Mouse (Mus musculus) inflammation-experienced regulatory T-cells, adult 6 months (primary cell): ENCODE measurements around the gene Vat1l. TPM values are rescaled to one million over a fixed set of nuclear protein-coding genes. Genes with fewer than 3 reads are reported as not detected.

Source experiments
- ATAC-seq: one replicate; pipeline ENCODE4 v1.8.0; 2017
- polyA plus RNA-seq, 3 experiments: library from polyadenylated mRNA; unstranded; fragments of 100-300 nt; shearing (Covaris generic); gene quantifications; one replicate each; pipeline ENCODE4 v1.2.1; 2017

Vat1l gene
- under 1 TPM in 2 of 3 experiments, not detected in 1; 0.55 to 0.62 TPM for polyA plus RNA-seq

DNA sequence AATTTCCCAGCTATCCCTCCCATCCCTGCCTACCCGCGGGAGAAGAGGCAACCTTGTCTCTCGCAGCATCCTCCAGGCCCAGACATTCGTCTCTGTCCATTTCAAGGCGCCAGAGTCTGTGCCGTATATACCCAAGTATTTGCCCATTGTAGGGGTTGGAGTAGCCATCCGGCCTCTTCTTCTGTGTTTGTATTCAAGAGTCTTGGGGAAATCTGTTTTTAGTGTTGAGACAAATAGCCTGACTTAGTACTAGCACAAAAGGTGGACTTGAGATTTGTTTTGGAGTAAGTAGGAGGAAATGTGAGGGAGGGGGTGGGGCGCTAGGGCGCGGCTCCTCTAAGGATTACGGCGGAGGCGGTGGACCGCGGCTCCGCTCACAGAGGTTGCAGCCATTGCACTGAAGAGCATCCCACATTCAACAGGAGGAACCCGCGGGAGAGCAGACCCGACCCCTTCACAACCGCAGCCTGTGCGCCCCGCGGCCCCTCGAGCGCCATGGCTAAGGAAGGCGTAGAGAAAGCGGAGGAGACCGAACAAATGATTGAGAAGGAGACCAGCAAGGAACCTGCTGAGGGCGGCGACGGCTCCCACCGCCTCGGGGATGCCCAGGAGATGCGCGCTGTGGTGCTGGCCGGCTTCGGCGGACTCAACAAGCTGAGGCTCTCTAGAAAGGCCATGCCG, at the start of gene Vat1l:
Gene Vat1l, plus strand, starts transcription at position 392 of the 681 bp plus-strand sequence.
- no peak for ATAC-seq

DNA sequence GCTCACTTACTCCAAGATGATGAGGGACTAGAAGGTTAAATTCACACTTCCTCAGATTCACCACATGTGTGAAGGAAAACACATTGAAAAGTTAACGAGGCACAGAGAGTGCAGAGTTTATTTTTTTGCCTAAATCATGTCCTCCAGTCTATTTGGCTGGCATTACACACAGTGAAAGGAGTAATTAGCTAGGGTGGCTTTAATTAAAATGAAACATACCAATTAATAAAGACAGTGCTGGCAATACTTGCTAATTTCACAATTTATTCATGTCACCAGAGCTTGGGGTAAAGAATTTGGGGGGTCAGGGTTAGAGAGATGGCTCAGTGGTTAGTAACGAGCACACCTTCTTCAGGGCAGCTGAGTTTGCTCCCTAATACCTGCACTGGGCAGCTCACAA, 46.8 kb upstream of the Vat1l start:
- no peak for ATAC-seq

DNA sequence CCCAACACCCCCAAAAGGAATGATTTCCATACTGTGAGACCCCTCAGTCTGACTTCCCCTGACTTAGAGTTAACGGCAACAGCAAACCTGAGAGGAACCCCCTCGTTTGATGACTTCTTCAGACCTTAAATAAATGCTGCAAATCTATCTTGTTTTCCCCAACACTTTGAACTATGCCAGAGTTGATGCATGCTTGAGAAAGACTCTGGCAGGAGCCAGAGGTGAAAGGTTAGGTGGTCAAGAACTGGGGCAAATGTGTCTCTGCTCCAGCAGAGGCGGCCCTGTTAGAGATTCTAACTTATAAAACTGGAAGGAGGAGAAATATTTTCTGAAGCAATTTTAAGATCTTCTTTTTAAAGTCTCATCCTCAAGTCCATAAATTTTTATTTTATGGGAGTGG, 45.7 kb upstream of the Vat1l start:
- ATAC-seq, result no peak

DNA sequence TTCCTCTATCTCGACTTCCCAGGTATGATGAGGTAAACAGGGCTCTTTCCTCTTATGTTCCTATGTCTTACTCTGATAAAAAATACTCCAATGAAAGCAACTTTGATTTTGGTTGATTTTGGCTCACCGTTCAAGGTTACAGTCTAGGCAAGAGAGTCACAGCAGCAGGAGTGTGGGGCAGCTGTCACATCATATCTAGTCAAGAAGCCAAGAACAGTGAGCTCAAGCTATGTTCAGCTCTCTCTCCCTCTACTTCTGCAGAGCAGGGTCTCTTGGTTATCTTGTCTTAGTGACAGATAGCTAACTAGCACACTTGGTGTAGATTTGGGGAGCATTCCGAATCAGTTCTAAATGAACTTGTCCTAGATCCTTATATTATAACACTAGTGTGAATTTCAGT, 41.5 kb upstream of the Vat1l start:
- no peak for ATAC-seq

DNA sequence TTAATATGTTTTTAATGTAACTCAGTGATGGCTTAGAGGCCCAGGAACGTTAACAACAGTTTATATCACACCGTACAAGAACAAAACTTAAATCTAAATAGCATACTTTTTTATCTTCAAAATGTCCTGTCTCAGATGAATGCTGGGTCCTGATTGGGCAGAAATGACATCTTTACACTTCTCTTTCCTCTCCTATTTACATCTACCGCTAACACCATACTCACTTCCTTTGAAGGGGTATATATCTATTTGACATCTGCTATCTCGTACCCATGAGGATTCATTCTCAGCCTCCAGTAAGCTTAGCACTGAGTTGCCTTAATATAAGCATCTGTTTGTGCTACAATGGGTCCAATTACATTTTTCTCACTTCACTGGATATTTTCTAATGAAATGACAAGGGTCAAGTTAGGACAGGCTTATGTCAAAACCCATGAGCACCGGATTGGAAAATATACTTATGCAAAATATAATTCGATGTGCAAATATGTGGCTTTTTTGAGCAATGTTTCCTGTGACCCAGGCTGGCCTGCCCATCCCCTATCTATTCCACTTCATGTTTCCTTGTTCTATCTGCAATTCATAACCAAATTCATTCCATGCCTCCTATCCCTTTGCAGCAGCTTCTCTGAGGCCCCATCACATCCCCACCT, 40.8 kb upstream of the Vat1l start:
- no peak for ATAC-seq

DNA sequence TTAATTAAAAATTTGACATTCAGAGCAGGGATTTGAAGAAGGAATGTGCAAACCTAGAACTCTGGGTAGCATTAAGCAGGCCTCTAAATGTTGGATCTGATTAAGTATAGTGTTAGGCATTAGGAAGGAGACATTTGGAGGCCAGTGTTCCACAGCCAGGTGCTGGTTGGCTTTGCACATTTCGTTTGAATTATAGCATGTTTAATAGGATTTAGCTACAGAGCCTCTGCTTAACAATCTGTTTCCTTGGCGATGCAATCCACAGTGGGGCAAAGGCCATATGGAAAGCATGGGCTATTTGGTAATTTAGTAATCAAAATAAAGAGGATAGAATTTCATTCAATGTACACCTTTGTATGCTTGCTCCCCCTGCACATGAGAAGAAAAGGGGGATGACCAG, 39.7 kb upstream of the Vat1l start:
- ATAC-seq, result no peak

DNA sequence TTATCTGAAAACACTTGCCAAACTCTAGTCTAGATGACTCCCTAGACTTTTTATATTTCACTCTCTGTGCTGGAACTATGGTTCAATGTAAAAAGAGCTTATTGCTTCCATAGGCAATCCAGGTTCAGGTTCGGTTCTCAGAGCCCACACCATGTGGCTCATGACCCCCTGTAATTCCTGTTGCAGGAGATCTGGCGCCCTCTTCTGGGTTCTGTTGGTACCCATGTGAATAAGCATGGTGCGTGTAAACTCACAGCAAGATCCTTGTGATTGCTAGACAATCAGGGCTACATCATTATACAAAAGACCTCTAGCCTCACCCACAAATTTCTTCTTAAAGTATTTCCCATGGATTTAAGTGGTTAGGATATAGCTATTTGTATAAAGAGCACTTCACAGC, 28.7 kb upstream of the Vat1l start:
- ATAC-seq, result no peak

DNA sequence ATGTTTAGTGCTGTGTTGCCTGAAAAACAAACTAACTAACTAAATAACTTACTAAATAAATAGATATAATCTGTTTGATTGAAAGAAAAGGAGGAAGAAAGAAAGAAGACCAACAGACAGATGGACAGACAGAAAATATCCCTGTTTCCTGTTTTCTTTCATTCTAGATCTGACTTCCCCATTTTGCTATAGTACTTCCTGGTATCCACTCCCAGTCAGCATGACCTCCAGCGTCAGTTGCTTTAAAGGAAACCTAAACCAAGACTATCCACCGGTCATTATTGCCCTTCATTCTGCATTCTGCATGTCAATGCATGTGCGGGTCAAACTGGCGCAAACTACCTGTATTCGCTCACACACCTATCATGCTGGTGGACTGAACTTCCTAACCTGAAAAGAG, 12.1 kb upstream of the Vat1l start:
- ATAC-seq, result no peak

DNA sequence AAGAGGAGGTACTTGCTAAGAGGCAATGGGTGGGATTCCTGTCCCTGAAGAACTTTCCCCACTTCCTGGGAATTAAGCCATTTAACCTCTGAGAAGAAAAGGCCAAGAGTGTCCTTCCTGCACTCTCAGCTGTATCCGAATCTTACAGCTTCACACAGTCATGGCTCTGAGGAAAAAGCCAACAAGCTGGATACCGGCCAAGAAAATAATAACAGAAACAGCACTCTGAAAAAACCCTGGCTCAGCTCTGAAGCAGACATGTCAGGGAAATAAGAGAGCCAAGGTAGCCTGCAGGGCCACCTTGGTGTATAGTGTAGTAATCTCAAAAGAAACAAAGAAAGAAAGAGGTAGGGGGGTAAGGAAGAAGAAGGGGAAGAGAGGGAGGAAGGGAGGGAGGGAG, 6.4 kb upstream of the Vat1l start:
- ATAC-seq, result no peak

DNA sequence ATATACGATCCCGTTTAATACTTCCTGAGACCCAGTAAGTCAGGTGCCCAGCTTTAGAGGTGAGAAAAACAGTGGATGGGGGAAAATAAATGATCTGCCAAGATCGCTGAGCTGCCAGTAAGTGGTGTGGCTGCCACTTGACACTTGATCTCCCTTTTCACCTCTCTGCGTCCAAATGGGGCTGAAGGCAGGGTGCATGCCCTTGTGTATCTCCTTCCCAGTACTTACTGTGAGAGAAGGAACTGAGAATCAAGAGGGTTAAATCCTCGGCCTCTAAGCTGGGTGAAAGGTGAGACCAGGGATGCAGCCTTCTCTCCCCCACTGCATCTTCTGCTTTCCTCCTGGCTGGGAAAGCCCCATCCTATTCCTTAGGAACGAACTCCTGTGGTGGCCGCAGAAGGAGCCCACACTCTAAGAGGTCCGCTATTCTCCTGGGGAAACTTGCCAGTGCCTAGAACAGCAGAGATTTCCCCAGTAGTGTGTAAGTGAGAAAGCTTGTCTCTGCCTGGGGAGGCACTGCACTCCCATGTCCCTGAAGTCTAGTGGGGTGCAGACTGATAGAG, 1.1 kb downstream of the Vat1l start:
- no peak for ATAC-seq

DNA sequence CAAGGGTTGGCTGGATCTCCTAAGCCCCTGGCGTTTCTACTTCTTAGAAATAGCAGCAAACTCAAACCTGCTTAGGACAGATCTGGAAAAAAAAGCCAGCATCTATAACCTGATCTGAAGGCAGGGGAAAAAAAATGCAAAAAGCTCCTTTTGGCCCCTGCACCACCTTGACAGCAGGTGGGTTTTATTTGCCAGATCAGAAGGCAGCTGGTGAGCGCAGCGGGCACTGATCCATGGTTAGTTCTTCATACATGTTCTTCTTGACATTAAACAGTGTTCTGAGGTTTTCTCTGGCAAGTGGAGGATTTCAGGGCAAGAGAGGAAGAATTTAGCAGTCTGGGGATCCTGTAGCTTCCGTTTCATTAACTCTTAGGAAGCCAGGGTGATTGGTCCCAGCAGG, 1.6 kb downstream of the Vat1l start:
- ATAC-seq, result no peak

DNA sequence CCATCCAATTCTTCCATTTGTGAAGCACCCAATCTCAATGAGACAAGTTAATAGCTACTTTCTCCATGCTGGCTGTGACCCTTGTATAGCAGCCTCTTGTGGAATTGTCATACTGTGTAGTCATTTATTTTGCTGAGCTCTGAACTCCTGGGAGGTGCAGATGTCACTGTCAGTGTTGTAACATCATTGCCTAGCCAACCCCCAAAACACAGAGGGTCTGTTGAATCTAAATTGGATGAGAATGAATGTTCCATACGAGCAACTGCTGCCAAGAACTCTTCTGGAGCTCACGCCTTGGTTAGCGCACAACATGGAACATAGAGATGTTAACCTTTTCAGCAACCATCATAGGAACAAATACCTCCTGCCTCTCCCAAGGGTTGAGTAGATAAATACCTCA, 15.4 kb downstream of the Vat1l start:
- no peak for ATAC-seq

DNA sequence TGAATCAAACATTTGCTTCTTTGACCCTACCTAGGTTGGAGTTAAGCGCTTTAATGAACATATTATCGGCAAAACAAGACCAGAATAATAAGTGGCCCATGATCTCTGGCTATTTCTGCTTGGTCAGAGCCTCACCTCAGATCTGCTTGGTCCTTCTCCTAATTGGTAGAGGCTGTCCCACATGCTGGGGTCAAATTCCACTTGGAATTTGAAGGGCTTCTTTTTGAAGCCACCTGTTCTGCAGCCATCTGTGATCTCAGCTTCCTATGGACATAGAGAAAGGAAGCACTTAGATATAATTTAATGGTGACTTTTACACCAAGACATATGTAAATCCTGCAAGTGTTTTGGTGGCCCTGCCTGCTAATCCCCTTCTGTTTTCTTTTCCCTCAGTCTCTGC, 16.6 kb downstream of the Vat1l start:
- no peak for ATAC-seq

DNA sequence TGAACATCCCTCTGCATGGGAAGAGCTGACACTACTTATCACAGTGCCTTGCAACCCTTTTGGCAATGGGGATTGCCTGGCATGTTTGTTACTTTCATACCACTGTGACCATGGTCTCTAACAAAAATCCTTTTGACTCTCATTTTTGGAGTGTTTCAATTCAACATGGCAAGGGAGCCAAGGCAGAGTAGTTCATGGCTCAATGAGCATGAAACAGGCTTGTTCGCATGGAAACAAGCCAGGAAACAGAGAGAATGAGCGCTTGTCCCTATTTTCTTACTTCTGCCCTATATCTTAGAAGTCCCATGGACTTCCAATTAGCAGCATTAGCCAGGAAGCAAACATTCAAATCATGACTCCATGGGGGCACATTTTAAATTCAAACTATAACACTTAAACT, 18.6 kb downstream of the Vat1l start:
- no peak for ATAC-seq

DNA sequence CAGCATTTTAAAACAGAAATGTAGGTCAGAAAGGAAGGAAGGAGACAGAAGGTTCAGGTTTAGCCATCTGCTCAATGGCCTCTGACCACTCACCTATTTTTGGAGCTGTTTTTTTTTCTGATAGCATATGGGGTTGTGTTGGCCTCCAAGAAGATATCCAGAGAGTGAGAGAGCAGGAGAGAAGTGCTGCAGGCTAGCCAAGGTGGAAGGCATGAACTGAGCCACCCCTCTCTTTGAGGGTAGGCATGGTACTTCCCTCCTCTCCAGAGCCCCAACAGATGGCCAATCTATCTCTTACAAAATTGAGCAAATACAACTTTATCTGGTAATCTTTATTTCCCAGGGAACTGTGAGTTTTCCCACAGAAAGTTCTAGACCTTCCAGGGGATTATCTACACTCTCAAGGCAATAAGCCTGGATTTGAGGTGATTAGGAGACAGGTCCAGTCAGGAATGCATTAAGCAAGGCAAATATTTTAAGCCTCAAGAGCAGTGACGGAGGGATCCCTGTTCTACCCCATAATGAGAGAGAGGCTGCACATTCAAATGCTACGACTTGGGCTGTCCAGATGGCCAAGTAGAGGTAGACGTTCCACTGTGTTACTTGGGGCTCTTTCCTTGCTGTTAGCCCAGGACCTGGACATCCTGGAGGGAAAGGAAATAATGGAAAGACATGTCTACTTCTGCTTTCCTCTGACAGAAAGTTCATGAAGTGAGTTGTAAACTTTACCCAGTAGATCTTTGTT, 46.1 kb downstream of the Vat1l start:
- ATAC-seq, result no peak

DNA sequence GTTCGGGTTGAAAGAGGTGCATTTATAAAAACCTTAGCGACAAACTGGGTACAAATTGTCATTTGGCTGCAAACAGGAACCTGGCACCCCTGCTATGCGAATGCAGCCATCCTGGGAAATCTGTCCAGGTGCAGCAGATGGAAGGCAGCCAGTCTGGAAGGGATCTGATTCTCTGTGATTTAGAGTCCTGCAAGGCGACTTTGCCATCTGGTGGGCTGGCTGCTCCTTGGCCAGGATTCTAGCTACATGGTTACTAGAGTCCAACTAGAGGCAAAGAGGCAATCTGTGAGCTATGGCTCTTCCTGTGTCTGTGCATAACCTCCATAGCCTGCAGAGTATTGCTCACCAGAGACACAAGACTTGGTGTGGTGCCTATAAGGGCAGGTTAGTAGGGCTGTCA, 53.3 kb downstream of the Vat1l start:
- no peak for ATAC-seq

DNA sequence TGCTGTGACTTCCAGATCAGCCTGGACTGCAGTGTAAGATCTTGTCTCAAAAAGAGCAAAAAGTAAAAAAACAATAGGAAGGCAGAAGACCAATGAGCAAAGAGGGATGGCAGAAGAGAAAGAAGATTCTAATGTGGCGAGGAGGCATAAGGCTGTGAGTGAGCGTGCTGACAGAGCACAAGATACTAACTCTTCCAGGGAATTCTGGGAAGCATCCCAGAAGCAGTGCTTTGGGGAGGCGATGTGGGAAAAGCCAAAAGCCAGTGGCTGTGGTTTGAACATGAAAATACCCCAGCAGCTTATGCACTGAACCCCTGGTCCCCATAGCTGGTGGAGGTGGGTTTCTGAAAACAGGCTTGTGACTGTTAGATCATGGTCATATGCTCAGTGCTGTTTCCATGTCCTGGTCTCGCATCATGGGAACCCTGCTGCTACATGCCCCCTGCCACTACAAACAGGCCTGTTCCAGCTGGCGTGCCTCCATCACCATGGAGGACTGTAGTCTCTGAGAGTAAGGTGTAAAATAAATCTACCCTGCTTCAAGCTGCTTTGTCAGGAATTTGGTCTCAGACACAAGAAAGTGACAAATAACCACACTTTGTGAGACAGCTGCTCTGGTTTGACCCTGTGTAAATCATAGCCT, 54.4 kb downstream of the Vat1l start:
- ATAC-seq, result no peak

DNA sequence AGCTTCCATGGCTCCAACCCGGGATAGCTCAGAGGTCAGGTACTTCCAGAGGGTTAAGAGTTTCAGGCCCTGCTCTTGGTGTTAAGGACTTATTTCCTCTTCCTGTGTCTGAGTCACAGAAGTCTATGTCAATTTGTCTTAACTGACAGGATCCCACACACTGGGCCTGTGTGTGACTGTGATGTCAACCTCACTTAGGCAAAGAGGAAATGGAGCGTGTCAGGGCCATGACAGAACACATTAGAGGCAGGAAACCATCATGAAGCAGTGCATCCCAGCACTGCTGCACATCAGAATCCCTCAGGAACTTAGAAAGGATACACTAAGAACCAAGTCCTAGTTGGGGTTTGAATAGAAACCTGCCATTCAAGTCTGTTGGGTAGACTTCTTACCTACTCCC, 56.9 kb downstream of the Vat1l start:
- no peak for ATAC-seq

DNA sequence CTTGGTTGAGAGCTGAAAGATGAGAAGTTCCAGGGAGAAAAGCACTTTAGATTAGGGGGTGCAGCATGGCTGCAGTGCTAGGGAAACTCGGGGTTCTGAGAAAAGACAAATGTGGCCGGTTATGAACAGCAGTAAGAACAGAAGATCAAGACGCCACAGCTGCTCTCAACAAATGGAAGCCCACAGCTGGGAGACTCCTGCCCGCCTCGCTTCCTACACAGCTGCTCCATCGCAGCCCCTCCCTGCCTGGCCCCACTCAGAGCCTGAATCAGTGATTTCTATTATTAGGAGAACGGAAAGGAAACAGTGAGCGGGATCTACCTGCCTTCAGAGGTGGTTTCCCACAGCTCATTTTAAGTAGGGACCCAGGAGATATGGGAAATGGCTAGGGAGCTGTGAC, 69.1 kb downstream of the Vat1l start:
- no peak for ATAC-seq

DNA sequence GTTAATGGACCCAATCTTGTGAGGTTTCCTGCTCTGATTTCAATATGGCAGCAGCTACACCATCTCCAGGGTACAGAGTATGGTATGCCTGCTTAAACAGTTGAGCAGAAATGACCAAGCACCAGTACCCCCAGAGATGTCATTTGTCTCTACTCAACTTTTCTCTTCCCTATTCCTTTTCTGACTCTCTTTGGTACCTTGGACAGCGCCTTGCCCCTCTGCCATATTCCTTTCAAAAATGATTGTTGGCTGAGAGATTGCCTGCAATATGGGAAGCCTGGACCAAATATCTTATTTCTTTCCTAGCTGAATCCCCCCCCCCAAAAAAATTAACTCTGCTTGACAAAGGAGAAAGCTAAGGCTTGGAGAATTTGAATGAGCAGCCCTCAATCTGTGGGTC, 75.7 kb downstream of the Vat1l start:
- no peak for ATAC-seq

DNA sequence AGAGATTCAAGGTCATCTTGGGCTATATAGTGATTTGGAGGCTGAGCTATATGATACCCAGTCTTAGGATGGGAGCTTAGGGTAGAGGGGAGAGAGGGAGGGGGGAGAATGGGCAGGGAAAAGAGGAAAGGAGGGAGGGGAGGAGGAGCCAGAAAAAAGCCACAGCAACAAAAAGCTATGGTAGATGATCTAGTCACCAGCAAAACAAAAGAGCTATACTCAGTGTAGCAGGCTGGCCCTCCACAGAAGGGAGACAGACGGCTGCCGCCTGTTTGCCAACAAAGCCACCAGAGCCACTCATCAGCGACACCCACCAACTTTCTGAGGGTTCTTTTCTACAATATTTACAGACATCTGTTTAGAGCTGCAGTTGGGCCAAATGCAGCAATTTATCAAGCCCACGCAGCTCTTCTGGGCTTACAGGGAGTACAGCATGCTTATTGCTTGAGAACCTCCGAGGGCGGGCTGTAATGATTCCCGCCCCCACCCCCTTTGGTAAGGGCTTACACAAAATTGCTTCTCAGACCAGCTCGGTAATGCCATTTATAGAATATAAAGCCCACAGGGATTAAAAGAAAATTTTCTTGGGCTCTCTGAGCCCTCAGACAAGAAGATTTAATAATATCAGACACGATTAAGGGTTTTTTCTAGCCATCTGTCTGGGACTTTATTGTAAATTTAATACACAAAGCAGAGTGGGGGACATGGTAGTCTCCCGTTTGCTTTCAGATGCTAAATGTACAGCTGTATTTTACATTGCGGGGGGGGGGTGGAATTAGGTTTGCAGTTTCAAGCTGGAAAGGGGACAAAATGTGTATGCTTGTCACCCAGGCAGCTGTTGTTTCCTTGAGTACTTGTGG, 89.7 kb downstream of the Vat1l start:
- no peak for ATAC-seq

DNA sequence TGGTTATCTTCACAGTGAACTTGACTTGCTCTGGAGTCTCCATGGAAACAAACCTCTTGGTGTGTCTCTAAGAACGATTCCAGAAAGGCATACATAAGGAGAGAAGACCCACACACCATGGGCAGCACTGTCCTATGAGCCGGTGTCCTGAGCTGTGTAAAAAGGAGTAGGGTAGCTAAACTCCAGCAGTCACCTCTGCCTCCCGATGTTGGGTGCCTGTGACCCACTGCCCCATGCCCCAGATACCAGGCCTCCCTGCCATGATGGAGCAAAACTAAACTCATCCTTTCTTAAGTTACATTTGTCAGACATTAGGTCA, 90.3 kb downstream of the Vat1l start:
- ATAC-seq, result no peak
